Mouse (Mus musculus) lung, postnatal 4 days (tissue): Measurements from ENCODE around the gene Gm9945.

Experiments
- DNase-seq, 2 experiments: peaks; one replicate each; pipeline ENCODE4 v3.0.0; 2021

The Gm9945 gene

DNA sequence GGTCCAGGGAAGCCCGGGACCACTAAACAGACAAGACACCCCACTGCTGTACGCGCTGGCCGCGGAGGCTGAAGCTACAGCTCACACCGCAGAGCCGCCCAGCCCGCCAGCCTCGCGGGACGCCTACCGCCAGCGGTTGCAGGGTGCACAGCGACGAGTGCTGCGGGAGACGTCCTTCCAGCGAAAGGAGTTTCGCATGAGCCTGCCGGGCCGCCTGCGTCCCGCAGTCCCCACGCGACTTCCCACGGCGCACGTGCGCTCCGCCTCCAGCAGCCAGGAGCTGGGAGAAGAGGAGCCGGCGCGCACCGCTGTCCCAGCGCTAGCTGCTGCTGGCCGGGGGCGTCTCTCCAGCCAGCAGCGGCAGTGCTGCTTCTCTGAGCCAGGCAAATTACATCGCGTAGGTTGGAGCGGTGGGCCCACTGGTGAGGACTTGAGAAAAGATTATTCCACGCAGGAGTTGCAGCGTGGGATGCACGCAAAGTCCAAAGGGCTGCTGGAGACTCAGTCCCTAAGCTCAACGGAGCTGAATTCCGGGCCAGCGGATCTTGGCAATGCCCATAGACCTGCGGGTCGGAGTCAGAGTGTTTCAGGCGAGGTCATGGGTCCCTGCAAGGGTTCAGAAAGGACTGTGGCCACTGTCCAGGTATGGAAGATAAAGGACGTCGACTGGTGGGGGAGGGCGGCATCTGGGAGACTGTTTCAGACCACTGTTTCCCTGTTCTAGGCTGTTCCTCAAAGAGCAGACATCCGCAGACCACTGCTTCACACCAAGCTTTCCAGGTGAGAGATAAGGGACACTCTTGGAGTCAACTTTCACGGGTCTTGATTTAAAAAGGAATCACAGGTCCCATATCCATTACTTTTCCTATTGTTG, 16.2 kb upstream of the Gm9945 start:
- no peak for DNase-seq

DNA sequence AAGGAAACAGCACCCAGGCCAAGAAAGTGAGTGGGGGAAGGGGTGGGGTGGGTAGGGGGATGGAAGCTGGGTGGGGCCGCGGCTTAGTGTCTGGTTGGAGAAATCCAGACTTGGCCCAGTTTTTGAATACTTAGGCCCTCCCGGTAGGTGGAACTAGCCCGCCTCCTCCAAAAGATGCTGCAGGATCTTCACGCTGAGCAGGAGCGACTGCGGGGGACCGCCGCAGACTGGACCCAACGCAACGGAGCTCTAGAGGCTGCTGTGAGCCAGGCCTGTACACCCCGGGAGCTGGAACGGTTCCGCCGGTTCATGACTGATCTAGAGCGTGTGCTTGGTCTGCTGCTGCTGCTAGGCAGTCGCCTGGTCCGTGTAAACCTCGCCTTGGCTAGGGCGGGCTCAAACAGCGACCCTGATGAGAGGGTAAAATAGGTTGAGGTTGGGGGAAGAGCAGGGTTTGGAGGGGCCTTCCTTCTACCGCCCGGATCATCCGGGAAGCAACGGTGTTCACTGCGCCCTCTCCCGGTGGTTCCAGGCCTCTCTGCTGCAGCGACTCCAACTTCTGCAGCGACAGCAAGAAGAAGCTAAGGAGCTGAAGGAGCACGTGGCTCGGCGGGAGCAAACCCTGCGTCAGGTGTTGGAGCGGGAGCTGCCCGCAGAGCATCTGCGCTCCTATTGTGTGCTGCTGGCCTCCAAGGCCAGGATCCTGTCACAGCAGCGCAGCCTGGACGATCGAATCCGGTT, 13.6 kb upstream of the Gm9945 start:
- peak; percentile 77 to 83 for DNase-seq

DNA sequence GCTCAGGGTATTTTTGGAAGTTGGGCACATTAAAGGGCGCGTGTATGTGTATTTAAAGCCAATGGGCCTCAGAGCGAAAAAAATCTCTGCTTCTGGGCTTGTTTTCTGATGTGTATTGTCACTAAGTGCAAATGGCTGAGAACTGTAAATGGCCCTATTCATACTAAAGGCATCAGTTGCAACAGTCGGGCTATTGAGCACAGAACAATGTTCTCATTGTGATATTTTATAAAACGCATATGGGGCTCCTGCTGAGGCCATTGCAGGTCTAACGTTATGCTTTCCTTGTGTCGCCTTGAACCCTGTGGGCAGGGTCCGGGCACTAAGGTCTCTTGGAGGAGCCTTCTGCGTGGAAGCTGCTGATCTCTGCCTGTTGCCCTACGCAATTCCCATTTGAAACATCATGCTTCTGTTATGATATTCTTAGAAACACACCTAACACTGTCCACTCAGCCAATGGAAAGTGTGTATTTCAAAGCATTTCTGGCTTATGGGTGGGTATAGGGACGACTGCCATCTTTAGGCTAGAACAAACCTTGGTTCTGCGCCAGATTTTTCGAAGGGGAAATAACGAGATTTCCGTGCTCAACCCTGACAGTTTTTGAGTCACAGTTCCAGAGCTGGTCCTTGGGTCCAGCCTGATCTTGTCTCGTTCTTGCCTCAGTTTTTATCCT, 10.5 kb upstream of the Gm9945 start:
- DNase-seq: no peak

GRCm38 (mm10) chr11:53469968-53470695, 9.8 kb upstream of the Gm9945 start, which contains the start of gene Gm9837:
TSS of gene Gm9837 (minus strand) at chr11:53470479.
- peak; percentile 86 to 91 for DNase-seq

GRCm38 (mm10) chr11:53472709-53473108, 7.3 kb upstream of the Gm9945 start:
- no peak for DNase-seq

- no peak for DNase-seq
These were observed 4.3 kb upstream of the Gm9945 start for GRCm38 (mm10) chr11:53475620-53476019.

DNA sequence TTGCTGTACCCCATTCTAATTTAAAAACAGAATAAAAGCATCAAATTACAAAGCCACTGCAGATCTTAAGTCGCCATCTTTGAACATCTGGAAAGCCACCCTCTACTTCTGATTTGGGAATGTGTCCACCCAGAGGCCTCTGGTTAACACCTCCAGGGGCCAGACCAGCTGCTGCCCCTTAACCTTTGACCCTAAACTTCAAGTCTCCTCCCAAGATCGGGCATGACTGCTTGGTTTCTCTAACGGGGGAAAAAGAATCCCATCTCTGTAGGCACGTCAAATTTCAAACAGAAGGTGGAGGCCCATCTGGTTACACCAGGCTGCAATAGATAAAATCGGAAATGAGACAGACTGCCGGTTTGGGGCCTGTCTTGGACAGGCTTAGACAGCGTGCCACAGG, 2.1 kb upstream of the Gm9945 start:
- no peak for DNase-seq

GRCm38 (mm10) chr11:53478383-53479170, 1.4 kb upstream of the Gm9945 start:
- DNase-seq: no peak

GRCm38 (mm10) chr11:53479171-53479782, 689 bp upstream of the Gm9945 start:
- DNase-seq: no peak

- no peak for DNase-seq
These were observed 1.2 kb downstream of the Gm9945 start for GRCm38 (mm10) chr11:53481088-53481730.

DNA sequence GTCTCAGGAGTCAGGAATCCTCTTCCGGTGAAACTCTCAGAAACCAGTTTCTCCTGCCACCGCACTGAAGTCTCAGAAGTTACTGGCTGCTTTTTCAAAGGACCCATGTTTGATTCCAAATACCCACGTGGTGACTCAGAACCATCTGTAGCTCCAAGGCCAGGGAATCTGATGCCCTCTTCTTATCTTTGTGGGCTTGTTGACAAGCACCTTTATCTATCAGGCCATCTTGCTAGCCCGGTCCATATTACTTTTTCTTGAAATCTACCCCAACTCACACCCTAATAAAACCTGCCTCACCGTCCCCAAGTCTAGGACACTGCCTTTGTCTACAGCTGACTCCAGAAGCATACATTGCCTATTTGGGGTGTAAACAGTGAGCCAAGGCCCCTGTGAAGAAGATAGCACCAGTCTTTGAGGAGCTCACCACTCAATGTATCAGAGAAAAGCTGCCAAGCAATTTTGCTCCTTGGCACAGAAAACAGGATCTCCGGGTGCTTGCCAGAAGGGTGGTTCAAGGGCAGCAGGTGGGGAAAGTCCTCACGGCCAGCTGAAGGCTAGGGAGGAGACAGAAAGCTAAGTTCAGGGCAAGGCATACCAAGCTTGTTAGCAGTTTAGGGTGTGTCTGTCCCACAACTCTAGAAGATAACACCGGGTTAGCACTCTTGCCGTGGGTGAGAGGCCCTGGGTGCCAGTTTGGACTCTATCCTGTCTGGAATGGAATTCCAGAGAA, 3.4 kb downstream of the Gm9945 start:
- DNase-seq: no peak

DNA sequence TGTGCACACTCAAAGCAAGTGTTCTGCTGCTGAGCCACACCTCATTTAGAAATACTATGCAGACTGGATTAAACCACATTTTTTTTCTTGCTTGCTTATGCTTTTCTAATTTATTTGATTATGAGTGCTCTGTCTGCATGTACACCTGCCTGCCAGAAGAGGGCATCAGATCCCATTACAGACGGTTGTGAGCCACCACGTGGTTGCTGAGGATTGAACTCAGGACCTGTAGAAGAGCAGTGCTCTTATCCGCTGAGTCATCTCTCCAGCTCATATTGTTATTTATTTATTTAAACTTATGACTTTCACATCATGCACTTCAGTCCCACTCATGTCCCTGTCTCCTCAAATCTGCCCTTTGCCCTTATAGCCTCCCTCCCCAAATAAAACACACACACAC, 5.8 kb downstream of the Gm9945 start:
- DNase-seq: no peak

GRCm38 (mm10) chr11:53486351-53486750, 6.4 kb downstream of the Gm9945 start:
- DNase-seq: no peak

- peak in 1 of 2 experiments; percentile 42 for DNase-seq
These were observed 7.0 kb downstream of the Gm9945 start for GRCm38 (mm10) chr11:53486822-53487594.

GRCm38 (mm10) chr11:53489007-53489406, 9.0 kb downstream of the Gm9945 start:
- no peak for DNase-seq

GRCm38 (mm10) chr11:53489421-53489820, 9.5 kb downstream of the Gm9945 start:
- no peak for DNase-seq

- no peak for DNase-seq
These were observed 12.0 kb downstream of the Gm9945 start for GRCm38 (mm10) chr11:53491954-53492401.

DNA sequence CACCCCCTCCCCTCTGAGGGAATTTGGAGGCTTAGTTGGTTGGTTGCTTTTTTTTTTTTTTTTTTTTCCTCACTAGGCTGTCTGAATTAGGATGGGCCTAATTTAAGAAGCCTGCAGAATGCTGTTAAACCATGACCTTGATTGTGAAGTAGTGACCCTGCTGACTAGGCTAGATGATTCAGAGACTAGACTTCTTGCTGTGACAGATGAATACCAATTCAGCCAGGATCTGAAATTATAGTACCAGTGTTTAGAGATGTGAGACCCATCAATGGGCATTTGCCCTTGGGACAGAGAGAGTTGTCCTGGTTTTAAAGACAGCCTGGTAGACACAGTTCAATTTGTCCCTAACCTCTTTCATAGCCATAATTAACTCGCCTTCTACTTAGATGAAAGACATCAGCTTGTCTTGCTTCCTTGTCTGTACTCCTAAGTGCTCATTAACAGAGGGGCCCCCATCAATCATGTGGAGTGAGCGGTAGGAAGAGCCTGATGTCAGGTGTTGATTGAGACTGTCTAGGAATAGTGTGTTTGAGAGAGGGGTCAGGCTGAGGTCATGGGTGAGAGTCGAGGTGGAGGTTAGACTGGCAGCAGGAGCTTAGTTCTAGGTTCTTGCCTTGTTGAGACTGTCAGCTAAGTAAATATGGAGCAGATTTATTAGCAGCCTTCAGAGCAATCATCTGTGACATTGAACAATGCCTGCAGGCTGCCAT, 13.4 kb downstream of the Gm9945 start:
- no peak for DNase-seq

DNA sequence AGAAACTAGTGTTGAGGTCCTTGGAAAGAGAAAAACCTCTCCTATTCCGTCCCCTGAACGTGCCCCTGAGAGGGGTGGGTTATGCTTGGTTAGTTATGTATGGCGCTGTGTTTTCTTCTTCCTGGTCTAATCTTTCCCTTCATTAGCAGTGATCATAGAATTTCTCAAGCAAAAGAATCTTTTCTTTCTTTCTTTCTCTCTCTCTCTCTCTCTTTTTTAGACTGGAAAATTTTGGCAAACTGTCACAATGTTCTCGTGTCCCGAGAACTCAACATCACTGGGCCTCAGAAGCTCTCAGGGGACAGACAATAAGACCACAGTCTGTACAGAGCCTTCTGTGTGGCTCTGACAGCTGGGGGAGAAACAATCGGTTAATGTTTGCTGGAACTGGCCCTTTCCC, 15.5 kb downstream of the Gm9945 start:
- DNase-seq: no peak
